Mouse (Mus musculus): ENCODE measurements at regions not wholly inside any gene's neighbourhood (a gene's known extent, or its start where the extent isn't known, plus 50 kb on each side); places are given as distances from the start of the nearest gene placed in this dataset.

DNA sequence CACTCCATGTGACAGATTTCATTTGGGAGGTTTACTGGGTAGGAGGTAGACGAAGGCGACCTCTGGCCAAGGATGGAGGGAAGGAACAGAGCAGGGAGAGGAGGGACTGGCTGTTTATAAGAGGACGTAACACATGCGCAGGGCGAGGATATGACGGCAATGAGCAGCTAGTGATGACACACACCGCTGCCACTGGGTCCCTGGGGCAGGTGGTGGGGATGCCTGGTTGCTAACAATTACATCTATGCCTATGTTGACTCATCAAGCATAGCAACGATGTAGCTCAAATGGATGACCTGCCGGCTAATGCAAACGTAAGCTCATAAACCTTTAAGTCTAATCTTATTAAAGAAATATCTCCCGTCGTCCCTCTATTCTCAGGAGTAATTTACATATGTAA, 122.9 kb downstream of the Spry2 start:
- 87% methylated on average over 12 of the region's 12 CpGs for WGBS
- Histone ChIP-seq H3K9me3 (replicated peaks) (no peaks in the 10 kb centered on the region), H3K9ac (no peak overlapping the region), H3K4me2 (no peak overlapping the region), H3K27me3 (no peaks in the 10 kb centered on the region), H3K36me3 (no peaks in the 10 kb centered on the region), H3K4me3 (replicated peaks) (no peak overlapping the region), H3K27ac (no peak overlapping the region), H3K4me1 (no peaks in the 10 kb centered on the region)
- ATAC-seq (replicated peaks; ENCODE audit: low FRiP score) = no peak

- Histone ChIP-seq H3K36me3 (no peaks in the 10 kb centered on the region), H3K9me3 (replicated peaks) (no peaks in the 10 kb centered on the region), H3K4me3 (replicated peaks) (no peak overlapping the region), H3K27me3 (no peaks in the 10 kb centered on the region), H3K9ac (no peak overlapping the region), H3K27ac (no peak overlapping the region), H3K4me1 (0 out of 2 replicates have a peak, but pooled peaks cover 2% of the 10 kb centered on the region), H3K4me2 (no peak overlapping the region)
- 44% methylated on average over 4 of the region's 4 CpGs for whole genome bisulfite sequencing
- ATAC-seq (replicated peaks; ENCODE audit: low FRiP score) = no peak
Measured at GRCm38 (mm10) chr14:105767100-105767499, 129.5 kb downstream of the Spry2 start.

DNA sequence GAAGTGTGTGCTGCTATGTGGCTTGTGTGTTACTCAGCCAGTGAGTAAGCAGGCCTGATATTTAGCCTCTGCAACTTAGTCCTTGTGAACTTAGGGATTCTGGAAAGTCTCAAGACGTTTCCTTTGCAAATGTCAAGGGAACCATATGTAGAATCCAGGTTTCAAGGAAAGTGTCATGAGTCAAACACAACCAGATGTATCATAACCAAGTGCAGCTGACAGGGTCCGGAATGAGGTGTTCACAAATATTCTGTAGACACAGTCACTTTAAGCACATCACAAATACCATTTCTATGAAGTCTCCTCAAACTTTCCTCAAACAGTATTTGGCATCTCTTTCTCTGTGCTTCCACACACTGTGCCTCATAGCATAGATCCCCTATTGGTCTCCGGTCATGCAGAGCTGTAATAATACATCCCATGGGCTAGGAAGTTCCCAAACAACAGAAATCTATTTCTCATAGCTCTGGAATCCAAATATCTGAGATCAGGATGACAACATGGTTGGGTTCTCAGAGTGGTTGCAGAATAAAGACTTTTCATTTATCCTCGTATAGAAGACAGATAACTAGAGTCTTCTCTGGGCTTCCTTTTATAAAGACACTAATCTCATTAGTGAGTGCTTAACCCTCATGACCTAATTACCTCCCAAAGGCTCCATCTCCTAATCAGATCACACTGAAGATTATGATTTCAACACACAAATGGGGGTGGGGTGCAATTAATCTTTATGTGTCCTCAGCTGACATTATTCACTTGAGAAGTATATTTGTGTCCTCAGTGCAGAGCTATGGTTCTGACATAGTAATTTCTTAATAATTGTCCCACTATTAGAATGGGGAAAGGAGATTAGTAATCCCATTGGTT, 143.9 kb downstream of the Spry2 start:
- H3K27ac ChIP-seq = no peak overlapping the region
- no peaks in the 10 kb centered on the region for H3K4me1 ChIP-seq
- no peak overlapping the region for H3K4me3 ChIP-seq (replicated peaks)
- H3K9ac ChIP-seq = no peak overlapping the region
- H3K27me3 ChIP-seq = no peaks in the 10 kb centered on the region
- WGBS = 75% methylated on average over 4 of the region's 4 CpGs
- ATAC-seq (replicated peaks; ENCODE audit: low FRiP score) = no peak
- no peaks in the 10 kb centered on the region; the same call in 1 of the 2 replicates for H3K9me3 ChIP-seq (replicated peaks)
- no peaks in the 10 kb centered on the region for H3K36me3 ChIP-seq
- H3K4me2 ChIP-seq = no peak overlapping the region

GRCm38 (mm10) chr14:105751762-105752161, 144.9 kb downstream of the Spry2 start:
- H3K36me3 ChIP-seq = no peaks in the 10 kb centered on the region
- no peaks in the 10 kb centered on the region; the same call in 1 of the 2 replicates for H3K9me3 ChIP-seq (replicated peaks)
- H3K4me3 ChIP-seq (replicated peaks) = no peak overlapping the region
- no peak for ATAC-seq (replicated peaks; ENCODE audit: low FRiP score)
- WGBS = 93% methylated on average over 7 of the region's 7 CpGs
- H3K4me1 ChIP-seq = no peaks in the 10 kb centered on the region
- H3K27me3 ChIP-seq = no peaks in the 10 kb centered on the region
- no peak overlapping the region for H3K4me2 ChIP-seq
- no peak overlapping the region for H3K9ac ChIP-seq
- H3K27ac ChIP-seq = no peak overlapping the region

DNA sequence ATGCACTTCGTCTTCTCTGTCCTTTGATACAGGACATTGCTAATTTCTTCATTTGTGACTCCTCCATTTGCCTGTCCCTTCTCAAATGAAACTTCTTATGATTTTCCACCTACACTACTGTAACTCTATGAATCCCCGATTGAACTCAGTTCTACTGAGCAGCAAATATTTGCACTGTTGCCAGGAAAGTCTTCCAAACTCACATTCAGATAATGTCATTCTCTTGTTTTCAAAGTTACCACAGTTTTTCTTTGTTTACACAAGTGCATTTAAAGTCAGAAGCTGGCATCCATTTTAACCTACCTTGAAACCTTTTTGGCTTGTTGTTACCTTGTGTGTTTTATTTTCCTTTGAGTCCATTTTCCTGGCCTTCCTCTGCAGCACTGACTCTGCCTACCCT, 152.0 kb downstream of the Spry2 start:
- no peak for ATAC-seq (replicated peaks; ENCODE audit: low FRiP score)
- Histone ChIP-seq H3K27ac (peak overlapping the region; percentile 51; the same call in 1 of the 2 replicates), H3K4me3 (replicated peaks) (no peak overlapping the region), H3K4me2 (no peak overlapping the region), H3K36me3 (no peaks in the 10 kb centered on the region), H3K9me3 (replicated peaks) (no peaks in the 10 kb centered on the region), H3K9ac (no peak overlapping the region), H3K27me3 (no peaks in the 10 kb centered on the region), H3K4me1 (peaks cover 14% of the 10 kb centered on the region)
- 71% methylated on average over 2 of the region's 2 CpGs for WGBS

DNA sequence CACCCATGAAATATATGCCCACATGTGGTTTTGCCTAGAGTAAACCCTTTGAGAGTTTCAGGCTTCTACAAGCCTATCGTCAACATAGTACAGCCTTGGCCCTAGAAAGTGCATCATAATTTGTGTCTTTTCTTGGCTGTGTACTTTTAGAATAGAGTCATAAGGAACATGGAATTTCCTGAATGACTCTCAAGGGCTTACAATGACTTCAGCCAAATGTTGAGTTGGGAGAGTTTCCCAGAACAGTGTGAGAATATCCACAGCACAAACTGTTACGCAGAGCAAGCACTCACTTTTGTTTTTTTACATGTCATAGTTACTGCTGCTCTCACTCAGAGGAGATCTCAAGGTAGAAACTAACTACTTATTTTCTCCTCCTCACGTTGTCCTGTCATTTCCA, 152.5 kb downstream of the Spry2 start:
- Histone ChIP-seq H3K4me3 (replicated peaks) (no peak overlapping the region), H3K27me3 (no peaks in the 10 kb centered on the region), H3K9me3 (replicated peaks) (no peaks in the 10 kb centered on the region), H3K9ac (no peak overlapping the region), H3K27ac (peak overlapping the region; percentile 51; the same call in 1 of the 2 replicates), H3K4me2 (no peak overlapping the region), H3K36me3 (no peaks in the 10 kb centered on the region), H3K4me1 (peaks cover 14% of the 10 kb centered on the region)
- WGBS = 54% methylated on average over 3 of the region's 3 CpGs
- ATAC-seq (replicated peaks; ENCODE audit: low FRiP score) = peak; percentile 44; the same call in 1 of the 2 replicates

GRCm38 (mm10) chr14:105740889-105741288, 155.7 kb downstream of the Spry2 start:
- H3K4me1 ChIP-seq = peaks cover 19% of the 10 kb centered on the region
- no peak overlapping the region for H3K9ac ChIP-seq
- WGBS = 55% methylated on average over 11 of the region's 11 CpGs
- H3K9me3 ChIP-seq (replicated peaks) = no peaks in the 10 kb centered on the region
- ATAC-seq (replicated peaks; ENCODE audit: low FRiP score) = no peak
- H3K4me2 ChIP-seq = peak overlapping the region; percentile 25; the same call in 1 of the 2 replicates
- H3K36me3 ChIP-seq = no peaks in the 10 kb centered on the region
- H3K27me3 ChIP-seq = no peaks in the 10 kb centered on the region
- peak overlapping the region; percentile 41; the same call in 1 of the 2 replicates for H3K27ac ChIP-seq
- no peak overlapping the region for H3K4me3 ChIP-seq (replicated peaks)

DNA sequence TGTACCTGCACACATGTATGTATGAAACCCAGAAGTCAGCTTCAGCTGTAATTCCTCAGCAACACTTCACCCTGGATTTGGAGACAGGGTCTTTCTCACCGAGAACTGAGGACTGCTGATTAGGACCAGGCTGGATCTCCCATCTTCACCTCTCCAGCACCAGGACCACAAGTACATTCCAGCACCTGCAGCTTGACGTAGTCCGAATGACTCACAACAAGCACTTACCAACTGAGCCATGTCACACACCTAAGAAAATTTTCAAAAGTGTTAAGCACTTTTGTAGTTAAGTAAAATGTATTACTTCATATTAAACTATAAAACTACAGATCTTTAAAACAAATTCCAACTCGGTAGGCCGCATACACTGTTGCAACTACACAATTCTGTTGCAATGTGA, 158.1 kb downstream of the Spry2 start:
- Histone ChIP-seq H3K27me3 (no peaks in the 10 kb centered on the region), H3K36me3 (no peaks in the 10 kb centered on the region), H3K4me2 (no peak overlapping the region), H3K4me1 (peaks cover 29% of the 10 kb centered on the region), H3K27ac (no peak overlapping the region), H3K9me3 (replicated peaks) (no peaks in the 10 kb centered on the region), H3K9ac (no peak overlapping the region), H3K4me3 (replicated peaks) (no peak overlapping the region)
- WGBS = 87% methylated on average over 5 of the region's 5 CpGs
- ATAC-seq (replicated peaks; ENCODE audit: low FRiP score) = no peak

DNA sequence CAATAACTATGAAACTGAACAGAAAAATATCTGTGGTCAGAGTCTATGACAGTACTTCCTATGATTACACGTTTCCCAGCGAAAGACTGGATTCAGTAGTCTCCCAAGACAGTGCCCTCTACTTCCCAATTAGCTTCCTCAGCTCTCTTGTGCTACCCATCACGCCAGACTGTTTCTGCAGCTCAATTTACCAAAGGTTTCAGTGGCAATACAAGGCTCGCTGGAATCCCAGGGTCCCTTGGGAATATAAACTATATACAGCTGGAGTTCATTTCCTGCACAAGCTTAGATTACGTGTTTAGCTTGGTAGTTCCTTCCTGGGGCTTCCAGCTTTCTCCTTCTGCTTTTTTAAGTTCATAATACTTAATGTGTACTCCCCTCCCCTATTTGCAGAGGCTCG, 160.3 kb downstream of the Spry2 start:
- Histone ChIP-seq H3K4me1 (peaks cover 40% of the 10 kb centered on the region), H3K27ac (no peak overlapping the region), H3K27me3 (no peaks in the 10 kb centered on the region), H3K36me3 (no peaks in the 10 kb centered on the region), H3K4me2 (peak overlapping the region; percentile 12; the same call in 1 of the 2 replicates), H3K9ac (no peak overlapping the region), H3K9me3 (replicated peaks) (no peaks in the 10 kb centered on the region), H3K4me3 (replicated peaks) (no peak overlapping the region)
- 22% methylated on average over 6 of the region's 6 CpGs for WGBS
- no peak for ATAC-seq (replicated peaks; ENCODE audit: low FRiP score)

DNA sequence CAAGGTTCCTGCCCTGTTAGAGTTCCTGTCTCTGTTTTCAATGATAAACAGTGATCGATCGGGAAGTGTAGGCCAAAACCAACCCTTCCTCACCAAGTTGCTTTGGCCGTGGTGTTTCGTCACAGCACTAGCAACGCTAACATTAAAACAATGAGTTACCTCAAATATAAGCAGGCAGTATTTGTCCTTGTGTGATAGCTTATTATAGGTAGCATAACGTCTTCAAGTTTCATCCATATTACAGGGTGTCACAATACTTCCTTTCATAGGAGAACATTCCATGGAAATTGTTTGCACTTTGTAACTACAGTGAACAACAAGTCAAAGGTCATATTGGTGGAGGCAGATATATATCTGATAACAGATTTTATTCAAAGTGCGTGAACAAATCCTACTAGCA, 162.3 kb downstream of the Spry2 start:
- no peak for ATAC-seq (replicated peaks; ENCODE audit: low FRiP score)
- H3K4me2 ChIP-seq = no peak overlapping the region
- H3K4me3 ChIP-seq (replicated peaks) = no peak overlapping the region
- H3K9ac ChIP-seq = no peak overlapping the region
- no peak overlapping the region for H3K27ac ChIP-seq
- H3K4me1 ChIP-seq = peaks cover 41% of the 10 kb centered on the region
- no peaks in the 10 kb centered on the region for H3K36me3 ChIP-seq
- no peaks in the 10 kb centered on the region for H3K27me3 ChIP-seq
- no peaks in the 10 kb centered on the region for H3K9me3 ChIP-seq (replicated peaks)
- WGBS = 88% methylated on average over 7 of the region's 7 CpGs

- Histone ChIP-seq H3K36me3 (no peaks in the 10 kb centered on the region), H3K9me3 (replicated peaks) (no peaks in the 10 kb centered on the region), H3K9ac (peak overlapping the region; percentile 19; the same call in 1 of the 2 replicates), H3K4me3 (replicated peaks) (peak overlapping the region; percentile 35), H3K4me2 (peak overlapping the region; percentile 57), H3K4me1 (peaks cover 43% of the 10 kb centered on the region), H3K27ac (peak overlapping the region; percentile 92), H3K27me3 (no peaks in the 10 kb centered on the region)
- 4% methylated on average over 12 of the region's 12 CpGs for WGBS
- ATAC-seq (replicated peaks; ENCODE audit: low FRiP score) = peak; percentile 55
Measured at GRCm38 (mm10) chr14:105733013-105733728, 163.4 kb downstream of the Spry2 start.

Measured in kidney, embryonic 15.5 days (tissue).